Mouse (Mus musculus) CH12.LX (cell line): ENCODE data around the gene Zdhhc21. TPM values are rescaled to one million over a fixed set of nuclear protein-coding genes. Genes with fewer than 3 reads are reported as not detected.

Source experiments
- DNase-seq: peaks from one replicate; pipeline ENCODE4 v3.0.0-alpha.2; 2013; ENCODE audit errors: extremely low read depth
- H3K27ac ChIP-seq: 2 replicates; pipeline ENCODE4 v1.5.1; 2012; ENCODE audit warnings: low read depth, mild to moderate bottlenecking, control low read depth, moderate library complexity; ENCODE audit not compliant: insufficient read depth
- H3K27me3 ChIP-seq: replicated peaks from 2 replicates; pipeline ENCODE3; 2012; ENCODE audit warnings: inconsistent platforms
- H3K36me3 ChIP-seq, 2 experiments: replicated peaks in 1 of 2; 2 replicates each; pipeline versions ENCODE3 to v1.6.1; 2012; ENCODE audit warnings: inconsistent platforms in 1 of 2, low read length in 1 of 2, mild to moderate bottlenecking in 1 of 2, mixed read lengths in 1 of 2, moderate library complexity in 1 of 2; ENCODE audit not compliant: control insufficient read depth in 1 of 2, insufficient read depth in 1 of 2
- H3K4me1 ChIP-seq, 2 experiments: 2 replicates each; pipeline ENCODE4 v1.6.1; 2012; ENCODE audit warnings: inconsistent platforms in 1 of 2, moderate library complexity in 1 of 2; ENCODE audit not compliant: insufficient read depth in 2 of 2, control insufficient read depth in 1 of 2
- H3K4me2 ChIP-seq: 2 replicates; pipeline ENCODE4 v1.6.1; 2012; ENCODE audit warnings: low read depth, mild to moderate bottlenecking, control low read depth; ENCODE audit not compliant: poor library complexity, insufficient read depth, severe bottlenecking
- H3K4me3 ChIP-seq, 3 experiments: fragments of 150-350 bp in 1 of 3; sonication (generic) in 1 of 3; replicated peaks in 1 of 3; 2 replicates each; pipeline versions ENCODE3 to v1.5.1; 2011 to 2012; ENCODE audit warnings: low read depth in 2 of 3, low read length in 2 of 3, mild to moderate bottlenecking in 2 of 3, moderate library complexity in 2 of 3, control low read depth in 1 of 3, improper control_type of control experiment in 1 of 3, inconsistent platforms in 1 of 3, mixed read lengths in 1 of 3; ENCODE audit not compliant: poor library complexity in 1 of 3
- H3K79me2 ChIP-seq: replicated peaks from 2 replicates; pipeline ENCODE4 v1.6.1; 2012; ENCODE audit warnings: mild to moderate bottlenecking, moderate library complexity; ENCODE audit not compliant: control insufficient read depth, poor library complexity, insufficient read depth, severe bottlenecking; ENCODE audit errors: extremely low read depth
- H3K9ac ChIP-seq: 2 replicates; pipeline ENCODE4 v1.6.1; 2012; ENCODE audit warnings: low read depth, mild to moderate bottlenecking, control low read depth, moderate library complexity; ENCODE audit not compliant: insufficient read depth
- H3K9me3 ChIP-seq: replicated peaks from 2 replicates; pipeline ENCODE3; 2012; ENCODE audit warnings: low read length, inconsistent platforms, mixed read lengths
- CHD1 ChIP-seq: IDR thresholded peaks from 2 replicates; pipeline ENCODE4 v1.6.1; 2012; ENCODE audit warnings: low read depth, low read length, improper control_type of control experiment, inconsistent platforms
- CHD2 ChIP-seq: IDR thresholded peaks from 2 replicates; pipeline ENCODE4 v1.6.1; 2011; ENCODE audit warnings: low read length, improper control_type of control experiment
- EP300 ChIP-seq: IDR thresholded peaks from 2 replicates; pipeline ENCODE4 v1.6.1; 2011; ENCODE audit warnings: low read length, improper control_type of control experiment
- ETS1 ChIP-seq: conservative IDR thresholded peaks from 2 replicates; pipeline ENCODE4 v1.6.1; 2012; ENCODE audit warnings: low read depth, mild to moderate bottlenecking, inconsistent platforms, low read length, improper control_type of control experiment, moderate library complexity
- GABPA ChIP-seq: IDR thresholded peaks from 2 replicates; pipeline ENCODE4 v1.6.1; 2012; ENCODE audit warnings: low read depth, low read length, improper control_type of control experiment, inconsistent platforms; ENCODE audit not compliant: insufficient replicate concordance
- HCFC1 ChIP-seq: IDR thresholded peaks from 2 replicates; pipeline ENCODE4 v1.6.1; 2012; ENCODE audit warnings: low read depth, mild to moderate bottlenecking, inconsistent platforms, low read length, improper control_type of control experiment
- MAFK ChIP-seq: IDR thresholded peaks from 2 replicates; pipeline ENCODE4 v1.6.1; 2011; ENCODE audit warnings: low read length, improper control_type of control experiment; ENCODE audit not compliant: insufficient replicate concordance
- MAX ChIP-seq: IDR thresholded peaks from 2 replicates; pipeline ENCODE4 v1.6.1; 2011; ENCODE audit warnings: low read length, improper control_type of control experiment
- MEF2A ChIP-seq: IDR thresholded peaks from 2 replicates; pipeline ENCODE4 v1.6.1; 2014; ENCODE audit warnings: low read depth, mild to moderate bottlenecking, inconsistent platforms, low read length, improper control_type of control experiment, borderline replicate concordance
- MXI1 ChIP-seq: IDR thresholded peaks from 2 replicates; pipeline ENCODE4 v1.6.1; 2011; ENCODE audit warnings: mild to moderate bottlenecking, low read depth, low read length, improper control_type of control experiment
- MYC ChIP-seq: IDR thresholded peaks from 2 replicates; pipeline ENCODE4 v1.6.1; 2011; ENCODE audit warnings: low read depth, mild to moderate bottlenecking, improper control_type of control experiment, low read length
- NRF1 ChIP-seq: IDR thresholded peaks from 2 replicates; pipeline ENCODE4 v1.6.1; 2014; ENCODE audit warnings: low read depth, mild to moderate bottlenecking, inconsistent platforms, low read length, improper control_type of control experiment, moderate library complexity
- POLR2AphosphoS2 ChIP-seq: IDR thresholded peaks from 2 replicates; pipeline ENCODE4 v1.6.1; 2011; ENCODE audit warnings: low read depth, low read length, improper control_type of control experiment
- RCOR1 ChIP-seq: conservative IDR thresholded peaks from 2 replicates; pipeline ENCODE4 v1.6.1; 2012; ENCODE audit warnings: low read depth, mild to moderate bottlenecking, inconsistent platforms, low read length, improper control_type of control experiment
- TBP ChIP-seq: conservative IDR thresholded peaks from 2 replicates; pipeline ENCODE4 v1.6.1; 2011; ENCODE audit warnings: low read depth, low read length, improper control_type of control experiment
- USF1 ChIP-seq: IDR thresholded peaks from 2 replicates; pipeline ENCODE4 v1.6.1; 2014; ENCODE audit warnings: low read depth, mild to moderate bottlenecking, inconsistent platforms, low read length, improper control_type of control experiment
- ZKSCAN1 ChIP-seq: IDR thresholded peaks from 2 replicates; pipeline ENCODE4 v1.6.1; 2012; ENCODE audit warnings: low read depth, inconsistent platforms, low read length, improper control_type of control experiment, borderline replicate concordance
- ZMIZ1 ChIP-seq: IDR thresholded peaks from 2 replicates; pipeline ENCODE4 v1.6.1; 2012; ENCODE audit warnings: low read depth, mild to moderate bottlenecking, inconsistent platforms, low read length, improper control_type of control experiment
- ZNF384 ChIP-seq: IDR thresholded peaks from 2 replicates; pipeline ENCODE4 v1.6.1; 2012; ENCODE audit warnings: low read depth, low read length, improper control_type of control experiment, inconsistent platforms
- dilution Hi-C: fragments of 300-500 bp; cut with MboI; formaldehyde crosslinking; loops from 2 replicates; pipeline ENCODE4 v1.14.3; 2020; ENCODE audit warnings: low sequenced_read_pairs; ENCODE audit not compliant: extremely low pct_unique_long_range_greater_than_20kb, extremely low pct_ligation_motif_present
- in situ Hi-C: fragments of 300-500 bp; cut with MboI; formaldehyde crosslinking; loops from 3 replicates; pipeline ENCODE4 v1.14.3; 2019; ENCODE audit warnings: low sequenced_read_pairs, low pct_ligation_motif_present, low pct_unique_long_range_greater_than_20kb, mixed read lengths
- polyA plus RNA-seq: library from polyadenylated mRNA; unstranded; fragments of >175 nt; gene quantifications from 2 replicates; pipeline ENCODE4 v1.2.1, GENCODE M21; 2012; ENCODE audit warnings: low read depth; ENCODE audit not compliant: insufficient read length
- total RNA-seq, 2 experiments: library from RNA; depleted of rRNA; stranded (reverse); fragments of 300-350 nt in 1 of 2; fragments of >200 nt in 1 of 2; gene quantifications; 2 replicates each; pipeline ENCODE4 v1.2.3; 2012 to 2014

Zdhhc21 gene
- total and polyA plus RNA-seq, 3 experiments, result 8.3 to 16.1 (median 14.0) TPM

DNA sequence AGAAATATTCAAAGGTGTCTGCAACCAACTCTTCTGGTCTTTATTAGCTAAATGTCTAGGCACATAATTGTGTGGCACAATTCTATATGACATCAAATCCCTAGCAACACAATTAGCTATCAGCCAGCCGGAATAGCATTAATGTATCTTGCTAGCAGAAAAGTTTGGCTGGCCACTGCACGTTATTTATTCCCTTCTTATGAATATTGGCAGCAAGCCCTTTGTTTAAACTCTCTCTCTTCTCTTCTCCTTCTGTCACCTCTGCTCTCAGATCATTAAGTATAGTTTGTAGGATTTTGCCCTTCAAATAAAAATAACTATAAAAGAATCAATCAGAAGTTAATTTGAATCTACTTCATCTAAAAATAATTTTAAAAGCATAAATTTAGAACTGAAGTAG is 32.8 kb downstream of the Zdhhc21 start:
- Histone ChIP-seq H3K79me2 (no peaks in the 10 kb centered on the region), H3K27ac (no peak overlapping the region), H3K9me3 (no peaks in the 10 kb centered on the region), H3K27me3 (no peaks in the 10 kb centered on the region), H3K9ac (no peak overlapping the region), H3K4me2 (no peak overlapping the region), H3K4me3 (no peak overlapping the region), H3K36me3 (peaks cover 8 to 46% of the 10 kb centered on the region in 2 experiments), H3K4me1 (peaks cover 0 to 4% of the 10 kb centered on the region in 2 experiments; a peak in 1 of 4 replicates)
- TF ChIP-seq MYC (no peak), TBP (no peak), CHD1 (no peak), CHD2 (no peak), RCOR1 (no peak), ZNF384 (no peak), GABPA (no peak), EP300 (no peak), NRF1 (no peak)
- in situ Hi-C loops, result no loop called here
- dilution Hi-C loops, result no loop called here
- no peak for DNase-seq

DNA sequence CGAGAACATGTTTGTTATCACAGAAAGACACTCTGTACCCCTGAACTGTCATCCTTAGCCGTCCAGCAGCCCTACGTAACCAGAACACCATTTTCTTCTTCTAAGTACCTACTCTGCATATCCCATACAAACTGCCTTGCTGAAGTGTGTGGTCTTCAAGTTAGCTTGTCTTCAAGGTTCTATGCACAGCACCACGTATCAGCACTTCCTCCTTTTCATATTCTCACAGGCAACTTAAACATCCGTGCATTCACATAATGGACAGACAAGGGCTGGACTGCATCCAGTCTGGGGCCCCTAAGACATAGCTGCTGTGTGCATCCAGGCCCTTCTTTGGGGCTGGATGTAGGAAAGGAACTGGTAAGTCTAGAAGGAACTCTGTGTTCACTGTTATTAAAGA is 41.9 kb downstream of the Zdhhc21 start:
- peaks cover 13 to 48% of the 10 kb centered on the region in 2 experiments for H3K36me3 ChIP-seq
- H3K9ac ChIP-seq, result no peak overlapping the region
- H3K4me2 ChIP-seq, result no peak overlapping the region
- H3K79me2 ChIP-seq, result no peaks in the 10 kb centered on the region
- TF ChIP-seq MYC, result no peak
- no peak for TF ChIP-seq ETS1
- TF ChIP-seq MEF2A, result no peak
- TF ChIP-seq TBP, result no peak
- no peak for TF ChIP-seq MXI1
- TF ChIP-seq POLR2AphosphoS2, result no peak
- no peak for TF ChIP-seq GABPA
- TF ChIP-seq NRF1, result no peak
- no peak for TF ChIP-seq ZKSCAN1
- no peak for TF ChIP-seq USF1
- TF ChIP-seq MAFK, result no peak
- no peak for TF ChIP-seq MAX
- no peak for TF ChIP-seq ZNF384
- TF ChIP-seq HCFC1, result no peak
- TF ChIP-seq ZMIZ1, result no peak
- no peak overlapping the region for H3K27ac ChIP-seq
- no peaks in the 10 kb centered on the region for H3K9me3 ChIP-seq
- DNase-seq, result no peak
- dilution Hi-C loops (no loop called here), in situ Hi-C loops (loop anchor here (25.0 kb wide), 1 partner anchor 181 kb away; no protein-coding TSS in a partner anchor)
- peaks cover 0 to 14% of the 10 kb centered on the region in 2 experiments; a peak in 2 of 4 replicates for H3K4me1 ChIP-seq
- H3K27me3 ChIP-seq, result no peaks in the 10 kb centered on the region
- no peak overlapping the region for H3K4me3 ChIP-seq
